Mouse (Mus musculus) granulocyte monocyte progenitor cell, adult 5-6 weeks (primary cell): ENCODE results near the gene Tmem63b. TPM values are rescaled to one million over a fixed set of nuclear protein-coding genes. Genes with fewer than 3 reads are reported as not detected.

Source experiments
- ATAC-seq: replicated peaks from 2 replicates; pipeline ENCODE4 v1.8.0; 2016; ENCODE audit warnings: mild to moderate bottlenecking, moderate TSS enrichment, inconsistent platforms; ENCODE audit not compliant: poor library complexity, severe bottlenecking
- total RNA-seq, 2 experiments: library from RNA; stranded (forward) in 1 of 2; stranded (reverse) in 1 of 2; fragments of 200-712, 200-1000 nt in 1 of 2; fragments of >200 nt in 1 of 2; fragmentation: Nextera tagmentation in 1 of 2; gene quantifications; 2 replicates each; pipeline ENCODE4 v1.2.3; 2014 to 2017

The Tmem63b gene
- total RNA-seq, 2 experiments from 2014 or later: 3.4 to 7.5 TPM

GRCm38 (mm10) chr17:45680391-45680980, 6.2 kb downstream of the Tmem63b start:
- ATAC-seq: no peak

GRCm38 (mm10) chr17:45678106-45678505, 8.6 kb downstream of the Tmem63b start:
- ATAC-seq: peak; percentile 53

GRCm38 (mm10) chr17:45672598-45672997, 14.1 kb downstream of the Tmem63b start:
- ATAC-seq: peak; percentile 58

- ATAC-seq: no peak
These were observed 14.9 kb downstream of the Tmem63b start for GRCm38 (mm10) chr17:45671821-45672220.

GRCm38 (mm10) chr17:45667986-45668385, 18.7 kb downstream of the Tmem63b start:
- no peak for ATAC-seq

- no peak for ATAC-seq
These were observed 19.2 kb downstream of the Tmem63b start for GRCm38 (mm10) chr17:45667481-45667880.

DNA sequence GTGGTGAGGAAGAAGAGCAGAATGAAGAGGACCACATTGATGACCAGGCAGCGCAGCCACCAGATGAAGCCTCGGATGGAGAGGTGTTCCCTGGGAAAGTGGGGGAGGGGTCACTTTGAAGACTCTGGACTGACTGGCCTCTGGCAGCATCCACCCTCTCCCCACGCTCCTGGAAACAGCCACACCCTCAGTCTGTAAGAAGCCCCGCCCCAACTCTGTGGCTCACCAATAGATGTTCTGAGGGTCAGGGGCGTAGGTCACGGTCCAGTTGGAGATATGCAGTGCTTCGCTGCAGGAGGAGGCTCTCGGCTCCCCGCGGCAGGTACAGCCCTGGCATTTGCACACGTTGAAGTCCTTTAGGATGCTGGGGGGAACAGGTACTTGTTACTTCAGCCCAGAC, 20.6 kb downstream of the Tmem63b start:
- ATAC-seq: no peak

- ATAC-seq: no peak
These were observed 22.1 kb downstream of the Tmem63b start for GRCm38 (mm10) chr17:45664608-45665007.

DNA sequence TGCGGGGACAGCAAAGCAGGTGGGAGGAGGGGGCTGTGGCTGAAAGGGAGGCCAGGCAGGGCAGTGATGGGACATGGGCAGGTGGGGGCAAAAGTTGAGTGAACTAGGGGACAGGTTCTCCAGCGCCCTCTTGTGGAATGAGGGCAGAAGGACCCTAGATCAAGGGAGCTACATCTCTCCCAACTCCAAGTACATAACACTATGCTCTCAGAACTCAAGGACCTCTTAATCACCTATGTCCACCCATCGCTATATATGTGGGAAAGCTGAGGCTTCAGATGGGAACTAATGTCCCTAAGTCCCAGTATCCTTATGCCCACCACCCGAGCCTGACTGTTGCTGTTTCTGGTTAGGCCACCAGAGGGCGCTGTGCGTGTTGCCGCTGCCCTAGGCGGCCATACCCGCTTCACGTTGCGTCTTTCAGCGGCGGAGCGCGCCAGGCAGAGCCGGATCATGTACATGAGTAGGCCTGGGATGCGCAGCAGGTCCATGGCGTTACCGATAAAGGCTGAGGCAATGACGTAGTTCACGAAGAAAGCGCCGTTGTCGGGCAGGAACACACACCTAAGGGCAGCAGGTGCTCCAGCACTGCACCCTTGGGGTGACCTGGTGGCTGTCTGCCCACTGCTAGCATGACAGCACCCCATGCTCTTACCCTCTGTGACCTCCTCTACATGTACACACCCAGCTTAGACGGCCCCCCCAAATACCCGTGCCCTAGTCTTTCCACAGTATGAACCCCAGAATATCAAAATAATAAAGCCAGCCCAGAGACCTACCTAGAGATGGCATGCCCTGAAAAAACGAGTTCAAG, 23.4 kb downstream of the Tmem63b start:
- ATAC-seq: peak; percentile 82

- no peak for ATAC-seq
These were observed 27.5 kb downstream of the Tmem63b start, which contains the start of gene Capn11 for GRCm38 (mm10) chr17:45659225-45659624. Gene Capn11, minus strand, starts transcription at chr17:45659325.

- ATAC-seq: peak; percentile 70
These were observed 30.9 kb downstream of the Tmem63b start for GRCm38 (mm10) chr17:45655820-45656219.

DNA sequence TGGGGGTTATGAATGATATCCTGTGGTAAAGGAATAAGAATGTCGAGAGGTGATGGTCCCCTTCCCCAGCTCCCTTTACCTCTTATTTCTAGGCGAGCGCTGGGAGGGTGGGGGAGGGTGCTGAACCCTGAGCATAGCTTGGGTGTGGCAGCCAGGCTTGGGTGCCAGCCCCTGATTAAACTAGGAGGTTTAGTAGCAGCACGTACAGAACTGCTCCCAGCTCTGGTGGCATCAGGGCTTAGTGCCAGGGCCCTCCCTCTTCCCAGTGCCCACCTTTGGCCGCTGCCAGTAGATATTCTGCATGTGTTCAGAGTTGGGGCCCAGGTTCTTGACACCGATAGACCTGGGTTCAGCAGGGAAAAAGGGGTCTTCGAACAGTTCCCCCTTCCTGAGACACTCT, 33.5 kb downstream of the Tmem63b start:
- ATAC-seq: no peak

DNA sequence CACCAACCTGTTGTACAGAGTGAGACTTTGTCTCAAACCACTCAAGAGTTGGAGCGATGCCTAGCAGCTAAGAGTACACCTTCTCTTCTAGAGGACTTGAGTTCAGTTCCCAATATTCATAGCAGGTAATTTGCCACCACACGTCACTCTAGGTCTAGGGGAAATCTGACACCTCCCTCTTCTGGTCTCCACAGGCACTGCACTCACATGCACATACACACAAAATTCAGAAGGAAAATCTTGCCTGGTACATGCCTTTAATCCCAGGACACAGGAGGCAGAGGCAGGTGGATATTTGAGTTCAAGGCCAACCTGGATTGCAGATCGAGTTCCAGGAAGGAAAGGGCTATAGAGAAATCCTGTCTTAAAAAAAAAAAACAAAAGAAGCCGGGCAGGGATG, 42.5 kb downstream of the Tmem63b start:
- ATAC-seq: no peak

GRCm38 (mm10) chr17:45642701-45643100, 44.0 kb downstream of the Tmem63b start:
- ATAC-seq: peak; percentile 55; the same call in 1 of the 2 replicates

- ATAC-seq: no peak
These were observed 44.7 kb downstream of the Tmem63b start for GRCm38 (mm10) chr17:45641981-45642380.

GRCm38 (mm10) chr17:45638596-45639295, 48.0 kb downstream of the Tmem63b start:
- ATAC-seq: no peak

DNA sequence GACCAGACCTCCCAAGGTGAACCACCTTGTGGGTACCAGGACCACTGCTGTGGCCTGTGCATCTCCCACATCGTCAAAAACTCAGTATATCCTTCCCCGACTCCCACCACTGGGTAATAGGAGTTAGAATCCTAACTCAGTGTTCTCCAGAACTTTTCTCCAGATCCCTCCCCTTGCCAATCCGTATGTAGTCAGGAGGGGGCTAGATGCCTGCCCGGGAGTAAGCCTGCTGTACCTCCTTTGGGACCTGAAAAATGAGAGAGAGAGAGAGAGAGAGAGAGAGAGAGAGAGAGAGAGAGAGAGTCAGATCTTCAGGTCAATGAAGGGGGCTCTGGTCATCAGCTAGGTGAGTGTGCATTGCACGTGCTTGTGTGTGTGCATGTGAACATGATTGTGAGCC, 52.7 kb downstream of the Tmem63b start:
- ATAC-seq: no peak

DNA sequence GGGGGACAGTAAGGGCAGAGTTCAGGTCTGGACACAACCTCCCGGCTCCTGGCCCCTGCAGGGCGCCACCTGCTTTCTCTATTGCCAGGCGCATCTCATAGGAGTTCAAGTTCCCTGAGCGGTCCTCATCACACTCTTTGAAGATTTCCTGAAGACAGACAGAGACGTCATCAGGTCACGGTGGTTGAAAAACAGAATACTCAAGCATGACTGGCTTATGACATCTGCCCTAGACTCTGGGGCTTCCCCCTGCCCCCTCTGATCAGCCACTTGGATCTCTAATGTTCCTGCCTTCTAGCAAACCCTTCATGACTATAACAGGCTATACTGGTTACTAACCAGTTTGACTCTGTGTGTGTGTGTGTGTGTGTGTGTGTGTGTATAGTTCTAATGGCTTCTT, 54.8 kb downstream of the Tmem63b start:
- no peak for ATAC-seq

- no peak for ATAC-seq
These were observed 55.7 kb downstream of the Tmem63b start for GRCm38 (mm10) chr17:45630992-45631391.

GRCm38 (mm10) chr17:45629861-45630694, 56.6 kb downstream of the Tmem63b start:
- ATAC-seq: peak; percentile 51
